Mouse (Mus musculus) liver, embryonic 15.5 days (tissue): ENCODE measurements around the gene 4933428M09Rik. TPM values are rescaled to one million over a fixed set of nuclear protein-coding genes. Genes with fewer than 3 reads are reported as not detected.

Experiments used
- ATAC-seq: fragments of 200-750 bp; cut with Nextera tagmentation; 2 replicates; pipeline ENCODE4 v1.8.0; 2017; ENCODE audit warnings: moderate number of reproducible peaks, mild to moderate bottlenecking, moderate library complexity; ENCODE audit not compliant: insufficient read depth
- H3K27ac ChIP-seq: fragments of 300-500 bp; sonication (generic); replicated peaks from 2 replicates; pipeline ENCODE4 v1.5.1; 2015; ENCODE audit warnings: mild to moderate bottlenecking, inconsistent platforms
- H3K27me3 ChIP-seq: fragments of 300-500 bp; sonication (generic); 2 replicates; pipeline ENCODE4 v1.6.1; 2015; ENCODE audit warnings: mild to moderate bottlenecking, inconsistent platforms
- H3K36me3 ChIP-seq: fragments of 300-500 bp; sonication (generic); replicated peaks from 2 replicates; pipeline ENCODE4 v1.6.1; 2015; ENCODE audit warnings: moderate library complexity, mild to moderate bottlenecking, inconsistent platforms
- H3K4me1 ChIP-seq: fragments of 300-500 bp; sonication (generic); replicated peaks from 2 replicates; pipeline ENCODE4 v1.6.1; 2015; ENCODE audit warnings: inconsistent platforms
- H3K4me2 ChIP-seq: fragments of 300-500 bp; sonication (generic); 2 replicates; pipeline ENCODE4 v1.6.1; 2015; ENCODE audit warnings: moderate library complexity, mild to moderate bottlenecking, inconsistent platforms
- H3K4me3 ChIP-seq: fragments of 300-500 bp; sonication (generic); replicated peaks from 2 replicates; pipeline ENCODE4 v1.5.1; 2015; ENCODE audit warnings: mild to moderate bottlenecking, inconsistent platforms
- H3K9ac ChIP-seq: fragments of 300-500 bp; sonication (generic); 2 replicates; pipeline ENCODE4 v1.6.1; 2015; ENCODE audit warnings: moderate library complexity, mild to moderate bottlenecking, inconsistent platforms
- H3K9me3 ChIP-seq: fragments of 300-500 bp; sonication (generic); replicated peaks from 2 replicates; pipeline ENCODE4 v1.6.1; 2016; ENCODE audit warnings: inconsistent platforms
- WGBS: fragments of 180-500 bp; shearing (Covaris S2); methylation state at CpG from one replicate; pipeline ENCODE4 v1.1.7; 2015; ENCODE audit warnings: mixed read lengths; ENCODE audit not compliant: insufficient replicate concordance; 5-methylcytosine and 5-hydroxymethylcytosine counted together
- polyA plus RNA-seq: library from polyadenylated mRNA; unstranded; fragments of >200 nt; fragmentation: Nextera tagmentation; extraction: Ambion mirVana; gene quantifications from 2 replicates; pipeline ENCODE4 v1.2.1, GENCODE M21; 2015

Gene 4933428M09Rik
- polyA plus RNA-seq, 1 experiment from 2014 or later: not detected

DNA sequence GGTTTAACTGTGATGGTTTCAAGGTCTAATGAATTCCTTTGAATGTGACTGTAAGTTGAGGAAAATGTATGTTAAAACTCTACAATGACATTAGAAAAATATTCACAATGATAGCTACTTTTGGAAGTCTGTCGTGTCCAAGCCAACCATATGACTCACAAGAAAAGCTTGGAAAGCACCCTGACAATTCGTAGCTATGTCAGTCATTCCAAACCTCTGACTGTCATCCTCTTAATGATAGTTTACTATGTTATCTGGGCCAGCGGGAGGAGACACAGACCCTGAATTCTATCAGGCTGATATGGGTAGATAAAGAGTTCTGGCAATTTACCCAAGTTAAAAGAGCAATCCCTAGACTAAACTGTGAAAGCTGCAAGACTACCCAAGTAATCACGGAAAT, 41.8 kb downstream of the 4933428M09Rik start:
- Histone ChIP-seq H3K4me3 (no peak overlapping the region), H3K4me1 (no peaks in the 10 kb centered on the region), H3K36me3 (no peaks in the 10 kb centered on the region), H3K9me3 (no peaks in the 10 kb centered on the region), H3K27ac (no peak overlapping the region), H3K27me3 (no peaks in the 10 kb centered on the region; the same call in 1 of the 2 replicates), H3K9ac (no peak overlapping the region), H3K4me2 (no peak overlapping the region)
- WGBS: 45% methylated on average over 4 of the region's 4 CpGs
- no peak for ATAC-seq

DNA sequence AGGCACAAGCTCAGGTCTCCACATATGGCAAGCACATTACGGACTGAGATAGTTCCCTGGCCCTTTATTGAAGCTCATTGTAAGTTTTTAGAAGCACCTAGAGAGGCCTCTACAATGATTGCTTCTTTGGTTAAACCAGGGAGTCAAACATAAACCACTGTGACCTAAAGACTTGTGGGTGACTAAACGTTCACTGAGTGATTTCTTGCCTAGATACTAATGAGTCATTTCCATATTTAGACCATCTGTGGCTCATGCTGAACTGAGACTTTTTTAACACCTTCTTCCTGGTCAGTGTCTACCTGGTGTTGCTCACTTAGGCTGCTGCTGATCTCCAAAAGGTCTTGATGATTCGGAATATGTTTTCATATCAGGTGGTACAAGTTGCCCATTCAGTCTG, 42.9 kb downstream of the 4933428M09Rik start:
- 52% methylated on average over 3 of the region's 3 CpGs for WGBS
- Histone ChIP-seq H3K9me3 (no peaks in the 10 kb centered on the region), H3K4me1 (no peaks in the 10 kb centered on the region), H3K27ac (no peak overlapping the region), H3K9ac (no peak overlapping the region), H3K36me3 (no peaks in the 10 kb centered on the region), H3K4me2 (no peak overlapping the region), H3K4me3 (no peak overlapping the region), H3K27me3 (no peaks in the 10 kb centered on the region; the same call in 1 of the 2 replicates)
- ATAC-seq: no peak

Other genes with a start within 250 kb of the 4933428M09Rik start
- 7.8 and 8.0 TPM in 2 replicates for gene Serpina7, start 94.0 kb upstream of the 4933428M09Rik start, polyA plus RNA-seq
- gene 4930513O06Rik, start 93.0 kb upstream of the 4933428M09Rik start, polyA plus RNA-seq: 0.15 and 0.29 TPM in 2 replicates
- gene Mum1l1, start 30.8 kb downstream of the 4933428M09Rik start, polyA plus RNA-seq: 1.3 and 1.5 TPM in 2 replicates
- not detected in 2 replicates for gene Trap1a, start 154.5 kb downstream of the 4933428M09Rik start, polyA plus RNA-seq